Mouse (Mus musculus) MEL (cell line): ENCODE measurements around the gene Med9. TPM values are rescaled to one million over a fixed set of nuclear protein-coding genes. Genes with fewer than 3 reads are reported as not detected.

ENCODE experiments used
- DNase-seq: peaks from one replicate; pipeline ENCODE4 v3.0.0; 2011; ENCODE audit warnings: low read depth, low spot score
- H3K27ac ChIP-seq: 2 replicates; pipeline ENCODE4 v1.5.1; 2012; ENCODE audit warnings: low read depth, mild to moderate bottlenecking, control low read depth, low read length, moderate library complexity; ENCODE audit not compliant: control insufficient read depth
- H3K27me3 ChIP-seq, 2 experiments: fragments of 150-350 bp in 1 of 2; sonication (generic) in 1 of 2; 2 replicates each; pipeline ENCODE4 v1.6.1; 2012; ENCODE audit warnings: low read length in 2 of 2, mild to moderate bottlenecking in 2 of 2, improper control_type of control experiment in 1 of 2, moderate library complexity in 1 of 2; ENCODE audit not compliant: insufficient read depth in 2 of 2, control insufficient read depth in 1 of 2
- H3K36me3 ChIP-seq, 2 experiments: 2 replicates each; pipeline ENCODE4 v1.6.1; 2012 to 2014; ENCODE audit warnings: low read length in 2 of 2, improper control_type of control experiment in 1 of 2, inconsistent platforms in 1 of 2, mild to moderate bottlenecking in 1 of 2; ENCODE audit not compliant: insufficient read depth in 2 of 2, control insufficient read depth in 1 of 2
- H3K4me1 ChIP-seq, 2 experiments: fragments of 150-350 bp in 1 of 2; sonication (generic) in 1 of 2; 2 replicates each; pipeline ENCODE4 v1.6.1; 2012; ENCODE audit warnings: low read length in 2 of 2, improper control_type of control experiment in 1 of 2, mild to moderate bottlenecking in 1 of 2; ENCODE audit not compliant: insufficient read depth in 2 of 2, control insufficient read depth in 1 of 2
- H3K4me3 ChIP-seq, 2 experiments: fragments of 150-350 bp in 1 of 2; sonication (generic) in 1 of 2; 2 replicates each; pipeline ENCODE4 v1.5.1; 2012; ENCODE audit warnings: low read depth in 2 of 2, low read length in 2 of 2, mild to moderate bottlenecking in 2 of 2, moderate library complexity in 2 of 2, control low read depth in 1 of 2, improper control_type of control experiment in 1 of 2; ENCODE audit not compliant: control insufficient read depth in 1 of 2, insufficient read depth in 1 of 2
- H3K79me2 ChIP-seq: 2 replicates; pipeline ENCODE4 v1.6.1; 2012; ENCODE audit warnings: mild to moderate bottlenecking, low read length, moderate library complexity; ENCODE audit not compliant: control insufficient read depth, poor library complexity, insufficient read depth
- H3K9ac ChIP-seq: 2 replicates; pipeline ENCODE4 v1.6.1; 2012; ENCODE audit warnings: low read depth, mild to moderate bottlenecking, control low read depth, low read length, moderate library complexity; ENCODE audit not compliant: control insufficient read depth, poor library complexity, severe bottlenecking
- H3K9me3 ChIP-seq: fragments of 150-350 bp; sonication (generic); replicated peaks from 2 replicates; pipeline ENCODE4 v1.6.1; 2012; ENCODE audit warnings: mild to moderate bottlenecking, low read length, improper control_type of control experiment, moderate library complexity; ENCODE audit not compliant: insufficient read depth
- BHLHE40 ChIP-seq: IDR thresholded peaks from 2 replicates; pipeline ENCODE4 v1.6.1; 2012; ENCODE audit warnings: low read depth, mild to moderate bottlenecking, inconsistent platforms, low read length, improper control_type of control experiment, borderline replicate concordance
- CHD1 ChIP-seq: IDR thresholded peaks from 2 replicates; pipeline ENCODE4 v1.6.1; 2012; ENCODE audit warnings: low read depth, mild to moderate bottlenecking, inconsistent platforms, low read length, improper control_type of control experiment
- CHD2 ChIP-seq: IDR thresholded peaks from 2 replicates; pipeline ENCODE4 v1.6.1; 2011; ENCODE audit warnings: low read length, improper control_type of control experiment
- E2F4 ChIP-seq: IDR thresholded peaks from 2 replicates; pipeline ENCODE4 v1.6.1; 2011; ENCODE audit warnings: low read depth, low read length, improper control_type of control experiment, borderline replicate concordance
- ELF1 ChIP-seq: IDR thresholded peaks from 2 replicates; pipeline ENCODE4 v1.6.1; 2014; ENCODE audit warnings: low read depth, mild to moderate bottlenecking, inconsistent platforms, low read length, improper control_type of control experiment, moderate library complexity
- EP300 ChIP-seq, 2 experiments: IDR thresholded peaks; 2 replicates each; pipeline ENCODE4 v1.6.1; 2011; ENCODE audit warnings: improper control_type of control experiment in 2 of 2, low read length in 2 of 2, low read depth in 1 of 2, mild to moderate bottlenecking in 1 of 2
- ETS1 ChIP-seq: IDR thresholded peaks from 2 replicates; pipeline ENCODE4 v1.6.1; 2012; ENCODE audit warnings: low read depth, mild to moderate bottlenecking, inconsistent platforms, low read length, improper control_type of control experiment, moderate library complexity
- GABPA ChIP-seq: IDR thresholded peaks from 2 replicates; pipeline ENCODE4 v1.6.1; 2012; ENCODE audit warnings: low read depth, mild to moderate bottlenecking, inconsistent platforms, low read length, improper control_type of control experiment, moderate library complexity
- GATA1 ChIP-seq: IDR thresholded peaks from 2 replicates; pipeline ENCODE4 v1.6.1; 2011; ENCODE audit warnings: low read depth, low read length, improper control_type of control experiment
- JUND ChIP-seq: IDR thresholded peaks from 2 replicates; pipeline ENCODE4 v1.6.1; 2011; ENCODE audit warnings: low read depth, mild to moderate bottlenecking, improper control_type of control experiment, low read length
- KAT2A ChIP-seq: conservative IDR thresholded peaks from 2 replicates; pipeline ENCODE4 v1.6.1; 2012; ENCODE audit warnings: low read depth, low read length, improper control_type of control experiment, inconsistent platforms
- MAFK ChIP-seq: IDR thresholded peaks from 2 replicates; pipeline ENCODE4 v1.6.1; 2011; ENCODE audit warnings: low read depth, mild to moderate bottlenecking, low read length, improper control_type of control experiment, borderline replicate concordance
- MAX ChIP-seq: IDR thresholded peaks from 2 replicates; pipeline ENCODE4 v1.6.1; 2011; ENCODE audit warnings: low read length, improper control_type of control experiment
- MAZ ChIP-seq: IDR thresholded peaks from 2 replicates; pipeline ENCODE4 v1.6.1; 2012; ENCODE audit warnings: low read depth, mild to moderate bottlenecking, inconsistent platforms, low read length, improper control_type of control experiment
- MEF2A ChIP-seq: IDR thresholded peaks from 2 replicates; pipeline ENCODE4 v1.6.1; 2014; ENCODE audit warnings: low read depth, mild to moderate bottlenecking, inconsistent platforms, low read length, improper control_type of control experiment; ENCODE audit not compliant: poor library complexity, insufficient replicate concordance, severe bottlenecking; ENCODE audit errors: extremely low read depth
- MXI1 ChIP-seq: IDR thresholded peaks from 2 replicates; pipeline ENCODE4 v1.6.1; 2011; ENCODE audit warnings: mild to moderate bottlenecking, low read depth, low read length, improper control_type of control experiment
- MYB ChIP-seq: IDR thresholded peaks from 2 replicates; pipeline ENCODE4 v1.6.1; 2011; ENCODE audit warnings: mild to moderate bottlenecking, low read depth, low read length, improper control_type of control experiment
- MYC ChIP-seq: IDR thresholded peaks from 2 replicates; pipeline ENCODE4 v1.6.1; 2011; ENCODE audit warnings: low read depth, mild to moderate bottlenecking, low read length, improper control_type of control experiment, moderate library complexity
- NELFE ChIP-seq: IDR thresholded peaks from 2 replicates; pipeline ENCODE4 v1.6.1; 2011; ENCODE audit warnings: low read depth, low read length, improper control_type of control experiment
- NRF1 ChIP-seq: IDR thresholded peaks from 2 replicates; pipeline ENCODE4 v1.6.1; 2014; ENCODE audit warnings: low read depth, mild to moderate bottlenecking, inconsistent platforms, low read length, improper control_type of control experiment, moderate library complexity; ENCODE audit not compliant: poor library complexity, insufficient read depth, severe bottlenecking
- POLR2A ChIP-seq, 2 experiments: IDR thresholded peaks; 2 replicates each; pipeline ENCODE4 v1.6.1; 2011 to 2012; ENCODE audit warnings: low read length in 2 of 2, mild to moderate bottlenecking in 2 of 2, control low read depth in 1 of 2, improper control_type of control experiment in 1 of 2, low read depth in 1 of 2, moderate library complexity in 1 of 2; ENCODE audit not compliant: control insufficient read depth in 1 of 2, insufficient read depth in 1 of 2, poor library complexity in 1 of 2
- POLR2AphosphoS2 ChIP-seq: IDR thresholded peaks from 2 replicates; pipeline ENCODE4 v1.6.1; 2011; ENCODE audit warnings: low read length, improper control_type of control experiment
- POLR2AphosphoS5 ChIP-seq: IDR thresholded peaks from 2 replicates; pipeline ENCODE4 v1.6.1; 2012; ENCODE audit warnings: low read depth, borderline replicate concordance, mild to moderate bottlenecking, inconsistent platforms, low read length, moderate library complexity, mixed read lengths
- RAD21 ChIP-seq: IDR thresholded peaks from 2 replicates; pipeline ENCODE4 v1.6.1; 2011; ENCODE audit warnings: mild to moderate bottlenecking, low read depth, low read length, improper control_type of control experiment
- RCOR1 ChIP-seq: IDR thresholded peaks from 2 replicates; pipeline ENCODE4 v1.6.1; 2012; ENCODE audit warnings: low read depth, mild to moderate bottlenecking, inconsistent platforms, low read length, improper control_type of control experiment
- SMC3 ChIP-seq: IDR thresholded peaks from 2 replicates; pipeline ENCODE4 v1.6.1; 2011; ENCODE audit warnings: low read depth, low read length, improper control_type of control experiment
- TAL1 ChIP-seq: IDR thresholded peaks from 2 replicates; pipeline ENCODE4 v1.6.1; 2012; ENCODE audit warnings: mild to moderate bottlenecking, inconsistent platforms, low read length, moderate library complexity, mixed read lengths
- TBP ChIP-seq: IDR thresholded peaks from 2 replicates; pipeline ENCODE4 v1.8.0; 2011; ENCODE audit warnings: low read depth, low read length, improper control_type of control experiment
- UBTF ChIP-seq: IDR thresholded peaks from 2 replicates; pipeline ENCODE4 v1.6.1; 2012; ENCODE audit warnings: low read depth, mild to moderate bottlenecking, inconsistent platforms, low read length, improper control_type of control experiment, moderate library complexity, borderline replicate concordance; ENCODE audit not compliant: insufficient read depth
- USF1 ChIP-seq: IDR thresholded peaks from 2 replicates; pipeline ENCODE4 v1.6.1; 2014; ENCODE audit warnings: low read depth, mild to moderate bottlenecking, inconsistent platforms, low read length, improper control_type of control experiment, moderate library complexity
- USF2 ChIP-seq, 2 experiments: IDR thresholded peaks; 2 replicates each; pipeline ENCODE4 v1.6.1; 2011 to 2012; ENCODE audit warnings: improper control_type of control experiment in 2 of 2, low read length in 2 of 2, borderline replicate concordance in 1 of 2, inconsistent platforms in 1 of 2, low read depth in 1 of 2, mild to moderate bottlenecking in 1 of 2; ENCODE audit not compliant: insufficient read depth in 1 of 2
- ZC3H11A ChIP-seq: IDR thresholded peaks from 2 replicates; pipeline ENCODE4 v1.6.1; 2012; ENCODE audit warnings: low read depth, mild to moderate bottlenecking, inconsistent platforms, low read length, improper control_type of control experiment
- ZKSCAN1 ChIP-seq: IDR thresholded peaks from 2 replicates; pipeline ENCODE4 v1.6.1; 2012; ENCODE audit warnings: low read depth, mild to moderate bottlenecking, inconsistent platforms, low read length, improper control_type of control experiment, moderate library complexity
- ZMIZ1 ChIP-seq: IDR thresholded peaks from 2 replicates; pipeline ENCODE4 v1.6.1; 2012; ENCODE audit warnings: low read depth, mild to moderate bottlenecking, inconsistent platforms, low read length, improper control_type of control experiment, moderate library complexity
- ZNF384 ChIP-seq: IDR thresholded peaks from 2 replicates; pipeline ENCODE4 v1.6.1; 2012; ENCODE audit warnings: low read depth, mild to moderate bottlenecking, inconsistent platforms, low read length, improper control_type of control experiment
- polyA plus RNA-seq, 2 experiments: library from polyadenylated mRNA; stranded (reverse) in 1 of 2; unstranded in 1 of 2; fragments of >175 nt in 1 of 2; fragments of >200 nt in 1 of 2; gene quantifications; 2 replicates each; pipeline versions ENCODE4 v1.2.1 to v1.2.4; 2012; ENCODE audit warnings: low replicate concordance in 2 of 2, low read depth in 1 of 2; ENCODE audit not compliant: insufficient read length in 2 of 2, insufficient read depth in 1 of 2, missing spikeins in 1 of 2
- total RNA-seq: library from RNA; depleted of rRNA; stranded (reverse); fragments of 300-350 nt; gene quantifications from 2 replicates; pipeline ENCODE4 v1.2.3, GENCODE M21; 2012

Gene Med9
- total and polyA plus RNA-seq, 3 experiments: 46.8 to 48.4 TPM; not detected in 1

GRCm38 (mm10) chr11:59965227-59966101 is 17.5 kb downstream of the Med9 start:
- 0 out of 2 replicates have a peak overlapping the region, but pooled peaks have one; percentile 3 for H3K27ac ChIP-seq
- H3K4me3 ChIP-seq: peak overlapping the region; percentile 64 to 96
- peaks cover 2 to 5% of the 10 kb centered on the region in 2 experiments; a peak in 3 of 4 replicates for H3K36me3 ChIP-seq
- H3K9me3 ChIP-seq: no peaks in the 10 kb centered on the region
- peak overlapping the region; percentile 69 for H3K9ac ChIP-seq
- no peaks in the 10 kb centered on the region for H3K79me2 ChIP-seq
- H3K4me1 ChIP-seq: peaks cover 18 to 23% of the 10 kb centered on the region in 2 experiments
- peak; percentile 77 for DNase-seq
- H3K27me3 ChIP-seq: no peaks in the 10 kb centered on the region
- TF ChIP-seq RAD21 (peak; percentile 50), ZC3H11A (peak; percentile 50), POLR2AphosphoS2 (no peak), CHD2 (no peak), E2F4 (no peak), EP300 (IDR thresholded peaks at IDR 0.05; ENCODE audit: low read depth in 1 of 2, low read length in 2 of 2) (no peak; a peak in 1 of 4 replicates), KAT2A (no peak), MYC (0 out of 2 replicates have a peak, but pooled peaks have one; percentile 1), MEF2A (no peak), RCOR1 (no peak), NRF1 (no peak), MXI1 (no peak; the same call in none of the 2 replicates), SMC3 (peak; percentile 86), POLR2A (IDR thresholded peaks at IDR 0.05; ENCODE audit: control insufficient read depth in 1 of 2, insufficient read depth in 1 of 2, low read depth in 1 of 2, low read length in 2 of 2, poor library complexity in 1 of 2) (no peak), ZKSCAN1 (no peak), ELF1 (no peak), NELFE (no peak; the same call in 1 of the 2 replicates), TBP (no peak), MAFK (no peak), MYB (no peak), CHD1 (no peak), TAL1 (no peak), UBTF (no peak), USF1 (no peak), MAX (no peak), ZMIZ1 (no peak), GABPA (no peak), GATA1 (no peak), BHLHE40 (no peak), ZNF384 (peak; percentile 61; the same call in 1 of the 2 replicates), USF2 (IDR thresholded peaks at IDR 0.05; ENCODE audit: borderline replicate concordance in 1 of 2, insufficient read depth in 1 of 2, low read depth in 1 of 2, low read length in 2 of 2) (no peak), ETS1 (no peak), JUND (no peak), MAZ (0 out of 2 replicates have a peak, but pooled peaks have one; percentile 2), POLR2AphosphoS5 (no peak)
